Mouse (Mus musculus) adrenal gland, adult 2 months (tissue): Measurements from ENCODE around the gene Gm17581. TPM values are rescaled to one million over a fixed set of nuclear protein-coding genes. Genes with fewer than 3 reads are reported as not detected.

Source experiments
- DNase-seq: peaks from one replicate; pipeline ENCODE4 v3.0.0; 2021
- polyA plus RNA-seq: library from polyadenylated mRNA; depleted of rRNA; stranded (reverse); fragments of >200 nt; gene quantifications from 2 replicates; pipeline ENCODE4 v1.2.3, GENCODE M21; 2012; rRNA removed
- total RNA-seq, 2 experiments: library from RNA; stranded (reverse); gene quantifications; 2 replicates each; pipeline ENCODE4 v1.2.3; 2021

The Gm17581 gene
- total and polyA plus RNA-seq, 3 experiments, result not detected

GRCm38 (mm10) chr2:155691336-155691722 lies 44.3 kb downstream of the Gm17581 start:
- no peak for DNase-seq

GRCm38 (mm10) chr2:155689211-155689610 lies 46.5 kb downstream of the Gm17581 start:
- DNase-seq, result no peak

DNA sequence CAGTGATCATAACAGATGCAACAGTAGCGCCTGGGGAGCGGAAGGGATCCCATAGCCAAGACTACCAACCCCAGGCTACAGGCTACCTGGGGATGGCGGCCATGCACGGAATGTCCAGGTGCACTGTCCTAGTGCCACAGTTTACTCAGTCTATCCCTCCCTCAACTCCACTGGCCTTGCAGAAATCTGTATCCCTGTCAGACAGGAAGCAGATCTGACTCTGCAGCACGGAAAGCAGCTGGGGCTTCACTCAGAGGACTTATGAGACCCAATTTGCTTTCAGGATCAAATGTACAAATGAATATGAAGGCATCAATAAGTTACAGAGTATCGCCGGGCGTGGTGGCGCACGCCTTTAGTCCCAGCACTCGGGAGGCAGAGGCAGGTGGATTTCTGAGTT lies 47.9 kb downstream of the Gm17581 start:
- no peak for DNase-seq

DNA sequence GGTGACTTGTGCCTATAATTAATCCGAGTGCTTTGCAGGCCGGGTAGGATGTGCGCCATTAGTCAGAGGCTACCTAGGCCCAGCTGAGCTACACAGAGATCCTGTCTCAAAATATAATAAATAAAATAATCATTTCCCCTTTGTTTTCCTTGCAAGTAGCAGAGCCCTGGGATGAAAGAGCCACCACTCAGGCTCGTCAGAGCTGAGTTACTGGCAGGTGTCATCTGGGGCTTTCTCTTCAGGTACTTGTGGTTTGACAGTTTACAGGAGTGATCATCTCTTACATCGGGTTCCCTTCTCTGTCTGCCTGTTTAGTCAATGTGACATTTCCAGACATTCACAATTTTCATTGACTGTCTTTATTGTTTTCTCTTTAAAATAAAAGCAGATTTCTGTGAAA lies 49.1 kb downstream of the Gm17581 start:
- DNase-seq, result no peak

Other genes starting within 250 kb of the Gm17581 start
- 100 to 1,000 TPM in 1 of 2 experiments, 10 to 100 TPM in 1; 48.7 to 109 TPM for gene Acss2, start 217.9 kb downstream of the Gm17581 start, total RNA-seq
- gene Acss2, start 217.9 kb downstream of the Gm17581 start, polyA plus RNA-seq, result 94.0 and 98.6 TPM in 2 replicates
- 1 to 10 TPM; 3.4 to 5.8 TPM for gene Ggt7, start 217.6 kb downstream of the Gm17581 start, total RNA-seq
- gene Ggt7, start 217.6 kb downstream of the Gm17581 start, polyA plus RNA-seq, result 22.5 and 23.3 TPM in 2 replicates
- 10 to 100 TPM; 53.7 to 98.5 TPM for gene Gss, start 143.1 kb downstream of the Gm17581 start, total RNA-seq
- 67.6 and 101 TPM in 2 replicates for gene Gss, start 143.1 kb downstream of the Gm17581 start, polyA plus RNA-seq
- gene Myh7b, start 124.7 kb downstream of the Gm17581 start, total RNA-seq, result under 1 TPM; 0.10 to 0.20 TPM
- 0.40 TPM in 1 of 2 replicates, not detected in the other for gene Myh7b, start 124.7 kb downstream of the Gm17581 start, polyA plus RNA-seq
- 100 to 1,000 TPM; 125 to 152 TPM for gene Trpc4ap, start 43.5 kb downstream of the Gm17581 start, total RNA-seq
- 205 and 228 TPM in 2 replicates for gene Trpc4ap, start 43.5 kb downstream of the Gm17581 start, polyA plus RNA-seq
- 10 to 100 TPM; 43.3 to 45.9 TPM for gene Edem2, start 6.4 kb downstream of the Gm17581 start, total RNA-seq
- gene Edem2, start 6.4 kb downstream of the Gm17581 start, polyA plus RNA-seq, result 75.3 and 82.1 TPM in 2 replicates
- 10 to 100 TPM; 64.5 to 66.2 TPM for gene Procr, start 15.3 kb upstream of the Gm17581 start, total RNA-seq
- gene Procr, start 15.3 kb upstream of the Gm17581 start, polyA plus RNA-seq, result 14.8 and 19.2 TPM in 2 replicates
- 1 to 10 TPM; 1.2 to 1.9 TPM for gene Mmp24, start 39.5 kb upstream of the Gm17581 start, total RNA-seq
- 1.4 and 2.0 TPM in 2 replicates for gene Mmp24, start 39.5 kb upstream of the Gm17581 start, polyA plus RNA-seq
- gene BC029722, start 83.6 kb upstream of the Gm17581 start, total RNA-seq, result 100 to 1,000 TPM; 235 to 249 TPM
- gene BC029722, start 83.6 kb upstream of the Gm17581 start, polyA plus RNA-seq, result 733 and 890 TPM in 2 replicates
- 100 to 1,000 TPM; 145 to 164 TPM for gene Eif6, start 91.1 kb upstream of the Gm17581 start, total RNA-seq
- gene Eif6, start 91.1 kb upstream of the Gm17581 start, polyA plus RNA-seq, result 183 and 185 TPM in 2 replicates
- under 1 TPM in 1 of 2 experiments, not detected in 1; 0.10 TPM for gene Fam83c, start 99.0 kb upstream of the Gm17581 start, total RNA-seq
- gene Fam83c, start 99.0 kb upstream of the Gm17581 start, polyA plus RNA-seq, result 0.03 and 0.04 TPM in 2 replicates
- 100 to 1,000 TPM; 103 to 138 TPM for gene Uqcc1, start 194.4 kb upstream of the Gm17581 start, total RNA-seq
- gene Uqcc1, start 194.4 kb upstream of the Gm17581 start, polyA plus RNA-seq, result 20.3 and 25.0 TPM in 2 replicates
- not detected for gene Gm15557, start 204.9 kb upstream of the Gm17581 start, total RNA-seq
- gene Gm15557, start 204.9 kb upstream of the Gm17581 start, polyA plus RNA-seq, result not detected in 2 replicates
- gene Gdf5, start 209.5 kb upstream of the Gm17581 start, total RNA-seq, result 1 to 10 TPM in 1 of 2 experiments, under 1 TPM in 1; 0.14 to 1.7 TPM
- gene Gdf5, start 209.5 kb upstream of the Gm17581 start, polyA plus RNA-seq, result 0.31 and 0.39 TPM in 2 replicates
- 10 to 100 TPM in 1 of 2 experiments, 1 to 10 TPM in 1; 6.1 to 11.9 TPM for gene Cep250, start 220.6 kb upstream of the Gm17581 start, total RNA-seq
- gene Cep250, start 220.6 kb upstream of the Gm17581 start, polyA plus RNA-seq, result 5.2 and 9.4 TPM in 2 replicates